Mouse (Mus musculus): Measurements from ENCODE around the gene Tspan8. TPM values are rescaled to one million over a fixed set of nuclear protein-coding genes. Genes with fewer than 3 reads are reported as not detected.
"Not testable (repeated sequence)": the region's sequence is repeated elsewhere in the genome, so short reads cannot be mapped to it uniquely, and the experiment has no call there.

Gene Tspan8
- polyA plus RNA-seq, 1 experiment: 0.20 TPM

DNA sequence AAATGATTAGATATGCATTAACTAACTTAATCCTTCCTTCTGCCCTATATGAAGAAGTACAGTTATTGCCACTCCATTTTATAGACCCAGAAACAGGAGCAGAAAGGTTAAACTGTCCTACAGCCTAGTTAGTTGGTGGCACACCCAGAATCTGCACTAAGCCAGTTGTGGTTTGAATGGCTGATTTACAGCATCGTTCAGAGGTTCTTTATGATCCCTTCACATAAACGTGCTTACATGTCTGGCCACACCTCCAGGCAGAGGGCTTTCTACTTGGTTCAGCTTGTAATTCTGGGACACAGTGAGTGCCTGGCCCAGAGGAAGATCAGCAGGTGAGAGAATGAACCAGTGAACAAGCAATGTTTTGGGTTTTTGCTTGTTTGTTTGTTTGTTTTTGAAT, 33.4 kb upstream of the Tspan8 start:
- DNase-seq: no peak
- H3K4me1 ChIP-seq (ENCODE audit: control insufficient read depth, insufficient read depth, low read length): no peaks in the 10 kb centered on the region
- no peaks in the 10 kb centered on the region for H3K27me3 ChIP-seq (ENCODE audit: control insufficient read depth, insufficient read depth, low read length)
- H3K27ac ChIP-seq (ENCODE audit: insufficient read depth, low read length): no peak overlapping the region
- no peak overlapping the region for H3K4me3 ChIP-seq (replicated peaks; ENCODE audit: insufficient read depth, low read depth, low read length)
- WGBS: 86% methylated on average over 2 of the region's 2 CpGs
- TF ChIP-seq CTCF (IDR thresholded peaks at IDR 0.05; ENCODE audit: borderline replicate concordance, insufficient read depth, low read depth, low read length) (no peak), POLR2A (IDR thresholded peaks at IDR 0.05; ENCODE audit: borderline replicate concordance, insufficient read depth, low read length) (no peak)

DNA sequence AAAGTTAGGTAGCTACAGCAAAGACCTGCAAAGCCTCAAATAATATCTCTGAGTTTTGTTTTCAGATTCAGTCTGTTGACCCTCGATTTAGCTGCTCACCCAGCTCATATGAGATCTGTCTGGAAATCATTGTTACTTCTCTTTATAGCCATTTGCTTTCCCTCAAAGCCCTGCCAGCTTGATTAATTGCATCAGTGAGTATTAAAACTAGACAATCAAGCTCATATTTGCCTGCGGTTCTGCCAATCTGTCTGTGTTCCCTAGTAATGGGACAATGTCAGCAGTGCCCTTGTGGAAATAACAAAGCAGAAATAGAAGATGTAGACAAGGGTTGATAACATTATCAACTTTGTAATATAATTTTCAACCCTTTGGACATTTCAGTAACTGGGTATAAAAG, 25.8 kb upstream of the Tspan8 start:
- DNase-seq: peak in 1 of 2 experiments; percentile 10
- Histone ChIP-seq H3K27ac (ENCODE audit: insufficient read depth, low read length) (no peak overlapping the region), H3K4me1 (ENCODE audit: control insufficient read depth, insufficient read depth, low read length) (no peaks in the 10 kb centered on the region), H3K4me3 (replicated peaks; ENCODE audit: insufficient read depth, low read depth, low read length) (no peak overlapping the region), H3K27me3 (ENCODE audit: control insufficient read depth, insufficient read depth, low read length) (no peaks in the 10 kb centered on the region; the same call in 1 of the 2 replicates)
- WGBS: 17% methylated on average over 2 of the region's 2 CpGs
- TF ChIP-seq CTCF (IDR thresholded peaks at IDR 0.05; ENCODE audit: borderline replicate concordance, insufficient read depth, low read depth, low read length) (no peak), POLR2A (IDR thresholded peaks at IDR 0.05; ENCODE audit: borderline replicate concordance, insufficient read depth, low read length) (no peak)

DNA sequence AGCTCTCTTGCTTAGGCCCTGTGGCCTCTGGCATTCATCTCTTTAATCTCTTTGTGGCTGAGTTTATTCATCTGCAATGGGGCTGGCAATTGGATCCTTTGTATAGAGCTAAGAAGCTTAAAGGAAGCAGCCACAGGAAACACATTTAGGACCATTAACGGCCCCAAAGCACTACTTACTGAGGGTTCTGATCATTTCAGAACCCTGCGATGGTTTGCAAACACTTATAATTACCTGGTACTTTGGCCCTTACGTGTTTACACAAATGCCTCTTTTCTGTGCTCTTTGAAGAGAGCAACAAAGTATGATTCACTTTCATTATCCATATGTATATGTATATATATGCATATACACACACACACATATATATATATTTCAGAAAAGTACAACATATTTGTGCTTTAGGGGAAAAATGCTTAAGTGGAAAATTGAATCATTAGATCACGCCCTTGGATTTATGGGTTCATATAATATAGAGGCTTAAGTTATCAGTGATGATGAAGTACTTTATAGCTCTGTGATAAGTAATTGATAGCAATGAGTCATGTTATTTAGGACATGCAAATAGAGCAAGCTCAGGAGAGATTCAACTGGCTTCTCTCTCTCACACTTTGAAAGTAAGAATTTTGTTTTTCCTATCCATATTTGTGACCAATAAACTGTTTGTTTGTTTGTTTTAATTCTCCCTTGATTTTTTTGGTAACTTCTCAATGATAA, 20.4 kb upstream of the Tspan8 start:
- H3K27ac ChIP-seq (ENCODE audit: insufficient read depth, low read length): no peak overlapping the region
- TF ChIP-seq POLR2A (IDR thresholded peaks at IDR 0.05; ENCODE audit: borderline replicate concordance, insufficient read depth, low read length): no peak
- TF ChIP-seq CTCF (IDR thresholded peaks at IDR 0.05; ENCODE audit: borderline replicate concordance, insufficient read depth, low read depth, low read length): no peak
- 96% methylated on average over 4 of the region's 4 CpGs for WGBS
- no peaks in the 10 kb centered on the region for H3K27me3 ChIP-seq (ENCODE audit: control insufficient read depth, insufficient read depth, low read length)
- no peaks in the 10 kb centered on the region for H3K4me1 ChIP-seq (ENCODE audit: control insufficient read depth, insufficient read depth, low read length)
- H3K4me3 ChIP-seq (replicated peaks; ENCODE audit: insufficient read depth, low read depth, low read length): no peak overlapping the region
- no peak for DNase-seq

DNA sequence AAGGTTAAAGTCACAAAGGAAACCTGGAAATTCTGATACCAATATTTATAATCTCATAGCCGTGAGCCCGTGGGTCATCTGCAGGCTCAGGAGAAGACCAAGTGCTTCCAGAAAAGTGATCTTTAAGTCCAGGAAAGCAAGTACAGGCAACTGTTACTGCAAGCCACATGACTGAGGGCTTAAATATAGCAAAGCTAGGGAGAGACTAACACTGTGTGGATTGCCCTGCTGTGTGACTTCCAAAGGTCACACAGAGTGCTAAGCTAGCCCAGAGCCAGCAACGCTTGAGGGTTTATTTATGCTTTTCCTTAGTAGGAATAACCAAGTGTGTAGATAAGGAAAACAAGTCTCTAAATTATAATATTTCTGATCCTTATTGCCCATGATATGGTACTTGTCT, 15.2 kb upstream of the Tspan8 start:
- no peak overlapping the region for H3K4me3 ChIP-seq (replicated peaks; ENCODE audit: insufficient read depth, low read depth, low read length)
- TF ChIP-seq POLR2A (IDR thresholded peaks at IDR 0.05; ENCODE audit: borderline replicate concordance, insufficient read depth, low read length) (no peak), CTCF (IDR thresholded peaks at IDR 0.05; ENCODE audit: borderline replicate concordance, insufficient read depth, low read depth, low read length) (no peak)
- DNase-seq: no peak
- no peaks in the 10 kb centered on the region for H3K27me3 ChIP-seq (ENCODE audit: control insufficient read depth, insufficient read depth, low read length)
- no peak overlapping the region for H3K27ac ChIP-seq (ENCODE audit: insufficient read depth, low read length)
- H3K4me1 ChIP-seq (ENCODE audit: control insufficient read depth, insufficient read depth, low read length): no peaks in the 10 kb centered on the region
- WGBS: 87% methylated on average over 3 of the region's 3 CpGs

DNA sequence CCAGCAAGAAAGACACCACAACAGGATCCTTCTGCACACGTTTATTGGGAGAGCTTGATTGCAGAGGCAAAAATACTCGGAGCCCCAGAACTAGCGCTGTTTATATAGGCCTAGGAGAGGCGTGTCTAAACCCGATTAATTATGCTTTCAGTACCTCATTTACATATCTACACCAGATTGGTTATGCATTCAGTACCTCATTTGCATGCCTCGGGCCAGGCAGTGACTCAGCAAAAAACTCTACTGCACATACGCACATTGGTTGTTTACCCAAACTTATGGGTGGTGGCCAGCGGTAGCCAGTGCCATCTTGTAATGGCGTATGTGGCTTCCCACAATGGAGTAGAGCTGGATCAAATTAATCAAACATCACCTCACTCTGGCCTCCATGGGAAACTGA, 13.6 kb upstream of the Tspan8 start:
- not testable (repeated sequence) for DNase-seq; H3K4me3 ChIP-seq (replicated peaks; ENCODE audit: insufficient read depth, low read depth, low read length); H3K27ac ChIP-seq (ENCODE audit: insufficient read depth, low read length); H3K27me3 ChIP-seq (ENCODE audit: control insufficient read depth, insufficient read depth, low read length); H3K4me1 ChIP-seq (ENCODE audit: control insufficient read depth, insufficient read depth, low read length)
- WGBS: 91% methylated on average over 9 of the region's 9 CpGs

DNA sequence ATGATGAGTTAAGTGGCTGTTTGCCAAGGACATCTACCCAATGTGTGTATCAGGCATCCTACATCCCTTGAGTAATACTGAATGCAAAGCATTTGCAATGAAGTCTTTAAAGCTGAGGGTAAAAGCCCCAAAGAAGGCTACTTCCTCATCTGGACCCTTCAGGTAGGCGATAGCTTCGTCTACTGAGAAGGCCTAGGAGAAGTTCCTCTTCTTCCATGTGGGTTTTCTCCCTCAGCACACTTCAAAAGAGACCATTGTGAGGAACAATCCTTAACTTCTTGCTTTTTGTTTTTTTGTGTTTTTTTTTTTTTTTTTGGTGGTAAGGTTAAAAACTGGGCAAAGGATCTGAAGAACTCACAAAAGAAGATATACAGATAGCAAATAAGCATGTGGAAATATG, 12.9 kb upstream of the Tspan8 start:
- H3K4me1 ChIP-seq (ENCODE audit: control insufficient read depth, insufficient read depth, low read length): no peaks in the 10 kb centered on the region
- WGBS: 95% methylated on average over 2 of the region's 2 CpGs
- no peak for TF ChIP-seq POLR2A (IDR thresholded peaks at IDR 0.05; ENCODE audit: borderline replicate concordance, insufficient read depth, low read length)
- TF ChIP-seq CTCF (IDR thresholded peaks at IDR 0.05; ENCODE audit: borderline replicate concordance, insufficient read depth, low read depth, low read length): no peak
- no peak for DNase-seq
- no peaks in the 10 kb centered on the region for H3K27me3 ChIP-seq (ENCODE audit: control insufficient read depth, insufficient read depth, low read length)
- no peak overlapping the region for H3K27ac ChIP-seq (ENCODE audit: insufficient read depth, low read length)
- no peak overlapping the region for H3K4me3 ChIP-seq (replicated peaks; ENCODE audit: insufficient read depth, low read depth, low read length)

DNA sequence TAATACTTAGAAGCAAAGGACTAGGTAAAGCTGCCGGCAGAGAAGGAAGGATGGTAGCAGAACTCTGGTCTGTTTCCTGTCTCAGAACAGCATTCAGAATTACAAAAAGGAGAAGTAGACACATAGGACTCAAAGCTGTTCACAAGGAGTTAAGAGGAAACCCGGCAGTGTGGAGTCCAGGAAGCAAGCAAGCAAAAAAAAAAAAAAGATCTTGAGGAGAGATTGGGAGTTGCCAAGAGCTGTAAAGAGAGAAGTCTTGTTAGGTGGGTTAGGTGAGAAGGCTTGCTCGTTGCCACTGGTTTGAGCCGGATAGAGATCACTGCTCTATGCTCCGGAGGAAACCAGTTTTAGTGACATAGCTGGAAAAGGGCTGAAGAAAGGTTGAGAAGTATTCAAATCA, 10.6 kb upstream of the Tspan8 start:
- Histone ChIP-seq H3K4me3 (replicated peaks; ENCODE audit: insufficient read depth, low read depth, low read length) (no peak overlapping the region), H3K4me1 (ENCODE audit: control insufficient read depth, insufficient read depth, low read length) (no peaks in the 10 kb centered on the region), H3K27me3 (ENCODE audit: control insufficient read depth, insufficient read depth, low read length) (no peaks in the 10 kb centered on the region), H3K27ac (ENCODE audit: insufficient read depth, low read length) (no peak overlapping the region)
- 91% methylated on average over 5 of the region's 5 CpGs for WGBS
- TF ChIP-seq POLR2A (IDR thresholded peaks at IDR 0.05; ENCODE audit: borderline replicate concordance, insufficient read depth, low read length) (no peak), CTCF (IDR thresholded peaks at IDR 0.05; ENCODE audit: borderline replicate concordance, insufficient read depth, low read depth, low read length) (no peak)
- DNase-seq: no peak

DNA sequence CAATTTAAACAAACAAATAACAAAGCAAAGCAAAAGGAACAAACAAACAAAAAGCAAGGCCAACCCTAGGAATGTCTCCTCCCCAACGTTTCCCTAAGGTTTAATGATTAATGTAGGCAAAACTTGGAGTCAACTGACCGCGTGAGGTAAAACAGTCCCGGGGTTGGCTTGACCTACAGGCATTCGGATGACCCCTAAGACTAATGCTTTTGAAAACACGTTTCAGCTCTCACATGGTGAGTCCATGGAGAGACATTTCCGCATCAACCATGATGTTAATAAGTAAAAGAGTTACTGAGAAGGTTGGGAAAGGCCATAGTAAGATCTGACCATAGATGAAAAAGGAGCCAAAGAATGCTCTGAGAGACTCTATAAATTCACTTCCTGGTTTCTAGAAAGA, 7.5 kb upstream of the Tspan8 start:
- Histone ChIP-seq H3K27ac (ENCODE audit: insufficient read depth, low read length) (no peak overlapping the region), H3K4me3 (replicated peaks; ENCODE audit: insufficient read depth, low read depth, low read length) (no peak overlapping the region), H3K27me3 (ENCODE audit: control insufficient read depth, insufficient read depth, low read length) (no peaks in the 10 kb centered on the region), H3K4me1 (ENCODE audit: control insufficient read depth, insufficient read depth, low read length) (no peaks in the 10 kb centered on the region)
- WGBS: 85% methylated on average over 7 of the region's 7 CpGs
- TF ChIP-seq CTCF (IDR thresholded peaks at IDR 0.05; ENCODE audit: borderline replicate concordance, insufficient read depth, low read depth, low read length): no peak
- TF ChIP-seq POLR2A (IDR thresholded peaks at IDR 0.05; ENCODE audit: borderline replicate concordance, insufficient read depth, low read length): no peak
- DNase-seq: no peak

All from cerebellum, adult 2 months (tissue).